Mouse (Mus musculus): ENCODE measurements around the gene Foxa2.
A peak's percentile ranks its signal among the peaks of the same experiment; 100 is the strongest.

Foxa2 gene

DNA sequence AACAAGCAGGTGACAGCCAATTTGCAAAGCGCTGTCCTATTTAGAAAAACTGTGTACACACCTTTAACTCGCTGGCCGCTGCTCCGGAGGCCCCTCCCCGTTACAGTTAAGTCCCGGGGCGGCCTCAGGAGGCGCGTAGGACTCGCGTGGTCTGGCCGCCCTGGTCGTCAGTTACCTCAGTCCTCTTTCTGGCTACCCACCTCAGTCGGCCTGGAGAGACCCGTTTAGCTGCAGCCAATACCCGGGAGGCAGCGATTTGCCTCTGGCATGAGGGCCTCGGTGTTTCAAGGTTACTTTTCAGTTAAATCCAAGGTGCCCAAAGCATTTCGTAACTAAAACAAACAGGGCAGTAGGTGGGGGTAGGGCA is at the start of gene Foxa2:
Gene Foxa2 (minus strand): TSS at position 171 of the 367 bp plus-strand sequence.
- no peak for DNase-seq (ENCODE audit: low read depth, low spot score)

- DNase-seq (ENCODE audit: low read depth, low spot score): no peak
These were observed 45.3 kb upstream of the Foxa2 start for GRCm38 (mm10) chr2:148092089-148092488.

GRCm38 (mm10) chr2:148091657-148092056 is 44.9 kb upstream of the Foxa2 start:
- no peak for DNase-seq (ENCODE audit: low read depth, low spot score)

- DNase-seq (ENCODE audit: low read depth, low spot score): no peak
These were observed 43.3 kb upstream of the Foxa2 start for GRCm38 (mm10) chr2:148090071-148090470.

DNA sequence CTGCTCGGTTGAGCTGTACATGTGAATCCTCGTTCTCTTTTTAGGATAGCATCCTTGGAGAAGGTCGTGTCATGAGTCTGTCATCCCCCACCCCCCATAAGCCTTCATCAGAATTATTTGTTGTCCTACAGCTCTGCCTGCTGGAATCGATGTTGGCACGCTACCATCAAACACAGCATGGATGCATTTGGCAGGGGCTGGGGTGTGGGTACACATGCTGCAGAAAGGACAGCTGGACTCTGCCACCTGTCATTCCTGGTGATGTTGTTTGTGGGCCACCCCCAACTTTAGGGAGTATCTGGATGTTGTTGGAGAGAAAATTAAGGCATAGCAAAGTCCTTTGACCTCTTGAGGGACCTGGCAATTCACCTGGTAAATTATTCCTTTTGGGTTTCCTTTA is 38.8 kb upstream of the Foxa2 start:
- DNase-seq (ENCODE audit: low read depth, low spot score): no peak

GRCm38 (mm10) chr2:148085126-148085525 is 38.4 kb upstream of the Foxa2 start:
- no peak for DNase-seq (ENCODE audit: low read depth, low spot score)

DNA sequence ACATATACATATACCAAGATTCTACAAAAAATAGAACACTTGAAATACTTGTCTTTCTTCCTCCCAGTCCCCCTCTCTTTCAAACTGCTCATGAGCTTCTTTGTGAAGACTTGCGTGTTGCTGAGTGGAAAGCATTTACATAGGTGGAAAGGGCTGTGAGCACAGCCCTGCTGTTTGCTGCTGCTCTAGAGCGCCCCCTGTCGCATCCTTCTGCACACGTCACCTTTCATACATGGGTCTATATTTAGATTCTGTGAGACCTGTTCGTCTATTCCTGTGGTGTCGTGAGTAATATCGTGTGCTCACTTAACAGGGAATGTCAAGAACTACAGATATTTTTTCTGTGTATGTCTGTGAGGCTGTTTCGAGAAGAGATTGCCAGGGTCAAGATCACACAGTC is 35.5 kb upstream of the Foxa2 start:
- DNase-seq (ENCODE audit: low read depth, low spot score): peak; percentile 64

DNA sequence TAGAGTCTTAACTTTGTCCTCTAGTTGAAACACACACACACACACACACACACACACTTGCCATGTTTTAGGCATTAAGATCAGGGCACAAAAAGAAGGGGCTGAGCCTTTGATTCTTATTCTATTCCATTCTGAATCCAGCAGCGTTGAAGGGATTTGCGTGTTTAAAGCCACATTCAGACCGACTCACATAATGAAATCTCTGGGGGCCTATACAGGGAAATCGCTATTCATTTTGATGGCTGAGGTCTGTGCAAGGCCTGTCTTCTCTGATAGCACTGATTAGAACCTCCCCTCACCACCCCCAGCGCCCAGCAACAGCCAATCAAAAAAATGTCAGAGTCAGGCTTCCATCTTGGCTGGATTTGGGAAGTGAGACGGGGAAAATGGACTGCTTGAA is 13.9 kb upstream of the Foxa2 start:
- DNase-seq (ENCODE audit: low read depth, low spot score): no peak

GRCm38 (mm10) chr2:148053411-148053810 is 6.6 kb upstream of the Foxa2 start:
- DNase-seq (ENCODE audit: low read depth, low spot score): no peak

GRCm38 (mm10) chr2:148048484-148049129 is 1.8 kb upstream of the Foxa2 start:
- peak; percentile 16 for DNase-seq (ENCODE audit: low read depth, low spot score)

- no peak for DNase-seq (ENCODE audit: low read depth, low spot score)
These were observed 842 bp upstream of the Foxa2 start for GRCm38 (mm10) chr2:148047611-148048010.

GRCm38 (mm10) chr2:148045937-148046798 is 601 bp downstream of the Foxa2 start:
- no peak for DNase-seq (ENCODE audit: low read depth, low spot score)

DNA sequence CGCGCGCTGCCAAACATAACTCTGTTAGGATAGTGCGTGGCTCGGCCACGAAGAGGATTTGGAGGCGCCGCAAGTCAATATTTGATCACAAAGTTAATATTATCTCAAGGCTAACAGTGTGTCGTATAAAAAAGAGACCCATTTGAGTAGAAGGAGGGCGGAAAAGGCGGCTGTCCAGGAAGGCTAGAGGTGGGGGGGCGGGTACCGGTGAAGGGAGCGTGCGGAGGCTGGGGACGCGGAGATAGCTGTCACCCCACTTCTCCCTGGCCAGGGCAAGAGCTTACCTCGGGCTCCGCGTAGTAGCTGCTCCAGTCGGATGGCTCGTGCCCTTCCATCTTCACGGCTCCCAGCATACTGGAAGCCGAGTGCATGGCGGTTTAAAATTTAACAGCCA is 1.2 kb downstream of the Foxa2 start:
- DNase-seq (ENCODE audit: low read depth, low spot score): no peak

- no peak for DNase-seq (ENCODE audit: low read depth, low spot score)
These were observed 1.8 kb downstream of the Foxa2 start for GRCm38 (mm10) chr2:148044877-148045539.

DNA sequence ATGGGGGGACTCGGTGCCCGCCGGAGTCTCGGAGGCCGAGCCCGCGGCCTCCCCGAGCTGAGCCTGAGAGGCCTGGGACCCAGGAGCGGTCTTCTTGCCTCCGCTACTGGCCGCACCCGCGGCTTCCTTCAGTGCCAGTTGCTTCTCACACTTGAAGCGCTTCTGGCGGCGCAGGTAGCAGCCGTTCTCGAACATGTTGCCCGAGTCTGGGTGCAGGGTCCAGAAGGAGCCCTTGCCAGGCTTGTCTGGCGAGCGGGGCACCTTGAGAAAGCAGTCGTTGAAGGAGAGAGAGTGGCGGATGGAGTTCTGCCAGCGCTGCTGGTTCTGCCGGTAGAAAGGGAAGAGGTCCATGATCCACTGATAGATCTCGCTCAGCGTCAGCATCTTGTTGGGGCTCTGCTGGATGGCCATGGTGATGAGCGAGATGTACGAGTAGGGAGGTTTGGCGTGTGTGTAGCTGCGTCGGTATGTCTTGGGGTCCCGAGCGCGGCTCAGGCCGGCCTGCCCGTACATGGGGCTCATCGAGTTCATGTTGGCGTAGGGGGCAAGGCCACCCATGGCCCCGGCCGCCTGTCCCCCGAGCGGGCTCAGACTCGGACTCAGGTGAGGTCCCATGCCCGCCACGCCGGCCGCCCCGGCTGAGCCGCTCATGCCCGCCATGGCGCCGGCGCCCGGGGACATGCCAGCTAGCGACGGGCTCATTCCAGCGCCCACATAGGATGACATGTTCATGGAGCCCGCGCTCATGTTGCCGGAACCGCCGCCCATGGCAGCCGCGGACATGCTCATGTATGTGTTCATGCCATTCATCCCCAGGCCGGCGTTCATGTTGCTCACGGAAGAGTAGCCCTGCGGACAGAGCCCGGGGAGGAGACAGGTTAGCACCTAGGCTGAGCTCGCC is 2.5 kb downstream of the Foxa2 start:
- DNase-seq (ENCODE audit: low read depth, low spot score): no peak

- DNase-seq (ENCODE audit: low read depth, low spot score): no peak
These were observed 3.3 kb downstream of the Foxa2 start for GRCm38 (mm10) chr2:148043271-148043975.

DNA sequence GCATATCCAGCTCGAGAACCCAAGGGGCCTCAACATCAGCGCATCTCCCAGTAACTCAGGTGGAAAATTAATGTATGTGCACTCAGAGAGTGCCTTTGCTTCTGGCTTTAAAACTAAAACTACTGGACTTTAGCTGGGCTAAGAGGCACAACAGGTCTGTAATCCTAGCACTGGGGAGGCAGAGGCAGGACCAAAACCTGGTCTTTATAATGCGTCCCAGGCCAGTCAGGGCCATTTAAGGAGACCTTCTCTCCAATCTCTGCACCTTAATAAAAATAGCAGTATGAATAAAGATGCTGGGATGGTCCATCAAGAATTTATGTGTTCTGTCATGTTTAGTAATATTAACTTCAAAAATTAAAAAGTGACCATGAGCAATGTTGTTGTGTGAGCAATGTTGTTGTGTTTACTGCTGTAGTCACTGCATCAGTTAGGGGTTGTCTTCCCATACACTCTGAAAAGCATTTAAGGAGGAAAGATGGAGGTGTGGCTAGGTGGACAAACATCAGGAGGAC is 4.6 kb downstream of the Foxa2 start:
- no peak for DNase-seq (ENCODE audit: low read depth, low spot score)

GRCm38 (mm10) chr2:148041381-148041780 is 5.4 kb downstream of the Foxa2 start:
- no peak for DNase-seq (ENCODE audit: low read depth, low spot score)

- DNase-seq (ENCODE audit: low read depth, low spot score): no peak
These were observed 6.3 kb downstream of the Foxa2 start for GRCm38 (mm10) chr2:148040236-148041121.

Data from brain, adult 2 months (tissue).